Mouse (Mus musculus) lung, embryonic 16.5 days (tissue): ENCODE results near the gene Hnf1b. TPM values are rescaled to one million over a fixed set of nuclear protein-coding genes. Genes with fewer than 3 reads are reported as not detected.
A peak's percentile ranks its signal among the peaks of the same experiment; 100 is the strongest.

Experiments used
- ATAC-seq: fragments of 200-750 bp; cut with Nextera tagmentation; 2 replicates; pipeline ENCODE4 v1.8.0; 2017; ENCODE audit warnings: low read depth, mild to moderate bottlenecking, moderate library complexity
- H3K27ac ChIP-seq: fragments of 300-500 bp; sonication (generic); 2 replicates; pipeline ENCODE4 v1.5.1; 2014; ENCODE audit warnings: mild to moderate bottlenecking, control low read depth, low read length
- H3K27me3 ChIP-seq: fragments of 300-500 bp; sonication (generic); 2 replicates; pipeline ENCODE4 v1.6.1; 2014; ENCODE audit warnings: low read depth, low read length, mixed read lengths; ENCODE audit not compliant: control insufficient read depth, insufficient read depth
- H3K36me3 ChIP-seq: fragments of 300-500 bp; sonication (generic); 2 replicates; pipeline ENCODE4 v1.6.1; 2014; ENCODE audit warnings: low read length; ENCODE audit not compliant: control insufficient read depth, insufficient read depth
- H3K4me1 ChIP-seq: fragments of 300-500 bp; sonication (generic); replicated peaks from 2 replicates; pipeline ENCODE4 v1.6.1; 2014; ENCODE audit warnings: low read length, mixed read lengths; ENCODE audit not compliant: control insufficient read depth, insufficient read depth
- H3K4me2 ChIP-seq: fragments of 300-500 bp; sonication (generic); 2 replicates; pipeline ENCODE4 v1.6.1; 2014; ENCODE audit warnings: low read depth, low read length, control low read depth
- H3K4me3 ChIP-seq: fragments of 300-500 bp; sonication (generic); 2 replicates; pipeline ENCODE4 v1.5.1; 2014; ENCODE audit warnings: mild to moderate bottlenecking, low read length, control low read depth
- H3K9ac ChIP-seq: fragments of 300-500 bp; sonication (generic); 2 replicates; pipeline ENCODE4 v1.6.1; 2014; ENCODE audit warnings: low read length, control low read depth
- H3K9me3 ChIP-seq: fragments of 300-500 bp; sonication (generic); 2 replicates; pipeline ENCODE4 v1.6.1; 2016; ENCODE audit warnings: low read length; ENCODE audit not compliant: control insufficient read depth
- WGBS: fragments of 180-500 bp; shearing (Covaris S2); extraction: QIAGEN DNeasy Blood & Tissue Kit; methylation state at CpG from one replicate; pipeline ENCODE4 v1.1.7; 2014; 5-methylcytosine and 5-hydroxymethylcytosine counted together
- polyA plus RNA-seq: library from polyadenylated mRNA; unstranded; fragments of >200 nt; fragmentation: Nextera tagmentation; extraction: Ambion mirVana; gene quantifications from 2 replicates; pipeline ENCODE4 v1.2.1, GENCODE M21; 2015

Gene Hnf1b
- polyA plus RNA-seq: 9.1 and 11.7 TPM in 2 replicates

GRCm38 (mm10) chr11:83849529-83850335 is at the start of gene Hnf1b:
Hnf1b (plus strand) TSS chr11:83850063.
- Histone ChIP-seq H3K4me2 (peak within 1 kb of the TSS; percentile 54), H3K9me3 (no peaks in the 10 kb centered on the region), H3K9ac (peak within 1 kb of the TSS; percentile 80), H3K4me3 (peak within 1 kb of the TSS; percentile 58), H3K27ac (peak within 1 kb of the TSS; percentile 91), H3K27me3 (peaks cover 31% of the 10 kb centered on the region), H3K36me3 (no peaks in the 10 kb centered on the region), H3K4me1 (no peaks in the 10 kb centered on the region)
- peak; percentile 39 for ATAC-seq
- WGBS: 3% methylated on average over 33 of the region's 36 CpGs

GRCm38 (mm10) chr11:83802166-83802565 is 47.7 kb upstream of the Hnf1b start:
- Histone ChIP-seq H3K4me2 (no peak overlapping the region), H3K9ac (no peak overlapping the region), H3K4me3 (no peak overlapping the region), H3K9me3 (no peaks in the 10 kb centered on the region), H3K36me3 (no peaks in the 10 kb centered on the region), H3K4me1 (peaks cover 4% of the 10 kb centered on the region; the same call in 1 of the 2 replicates), H3K27me3 (no peaks in the 10 kb centered on the region), H3K27ac (no peak overlapping the region)
- WGBS: 64% methylated on average over 8 of the region's 8 CpGs
- ATAC-seq: no peak

GRCm38 (mm10) chr11:83802581-83802980 is 47.3 kb upstream of the Hnf1b start:
- Histone ChIP-seq H3K4me1 (peaks cover 4% of the 10 kb centered on the region; the same call in 1 of the 2 replicates), H3K27ac (no peak overlapping the region), H3K4me2 (no peak overlapping the region), H3K4me3 (no peak overlapping the region), H3K9me3 (no peaks in the 10 kb centered on the region), H3K9ac (no peak overlapping the region), H3K27me3 (no peaks in the 10 kb centered on the region), H3K36me3 (no peaks in the 10 kb centered on the region)
- ATAC-seq: no peak
- WGBS: 81% methylated on average over 4 of the region's 4 CpGs

GRCm38 (mm10) chr11:83810441-83810840 is 39.4 kb upstream of the Hnf1b start:
- ATAC-seq: no peak
- WGBS: 86% methylated on average over 8 of the region's 8 CpGs

GRCm38 (mm10) chr11:83815191-83815590 is 34.7 kb upstream of the Hnf1b start:
- no peaks in the 10 kb centered on the region for H3K9me3 ChIP-seq
- WGBS: 47% methylated on average over 5 of the region's 5 CpGs
- peaks cover 6% of the 10 kb centered on the region; the same call in 1 of the 2 replicates for H3K4me1 ChIP-seq
- H3K4me3 ChIP-seq: no peak overlapping the region
- peak overlapping the region; percentile 56; the same call in 1 of the 2 replicates for H3K27ac ChIP-seq
- peak overlapping the region; percentile 13 for H3K4me2 ChIP-seq
- H3K9ac ChIP-seq: no peak overlapping the region
- peak; percentile 50; the same call in 1 of the 2 replicates for ATAC-seq
- no peaks in the 10 kb centered on the region for H3K27me3 ChIP-seq
- no peaks in the 10 kb centered on the region for H3K36me3 ChIP-seq

More at GRCm38 (mm10) chr11:83810441-83810840, 39.4 kb upstream of the Hnf1b start:
- Histone ChIP-seq H3K27ac (no peak overlapping the region), H3K9me3 (no peaks in the 10 kb centered on the region), H3K4me3 (no peak overlapping the region), H3K9ac (no peak overlapping the region), H3K4me2 (no peak overlapping the region), H3K36me3 (no peaks in the 10 kb centered on the region), H3K4me1 (no peaks in the 10 kb centered on the region; the same call in 1 of the 2 replicates), H3K27me3 (no peaks in the 10 kb centered on the region)

GRCm38 (mm10) chr11:83815628-83816027 is 34.2 kb upstream of the Hnf1b start:
- 11% methylated on average over 9 of the region's 9 CpGs for WGBS
- no peak for ATAC-seq
- Histone ChIP-seq H3K4me3 (no peak overlapping the region), H3K4me2 (no peak overlapping the region; the same call in 1 of the 2 replicates), H3K27ac (no peak overlapping the region), H3K36me3 (no peaks in the 10 kb centered on the region), H3K9ac (no peak overlapping the region), H3K9me3 (no peaks in the 10 kb centered on the region), H3K4me1 (peaks cover 6% of the 10 kb centered on the region; the same call in 1 of the 2 replicates), H3K27me3 (no peaks in the 10 kb centered on the region)

GRCm38 (mm10) chr11:83817048-83817447 is 32.8 kb upstream of the Hnf1b start:
- Histone ChIP-seq H3K36me3 (no peaks in the 10 kb centered on the region), H3K9ac (no peak overlapping the region), H3K4me3 (no peak overlapping the region), H3K27me3 (no peaks in the 10 kb centered on the region), H3K4me1 (peaks cover 6% of the 10 kb centered on the region; the same call in 1 of the 2 replicates), H3K4me2 (no peak overlapping the region), H3K9me3 (no peaks in the 10 kb centered on the region), H3K27ac (no peak overlapping the region)
- no peak for ATAC-seq
- 59% methylated on average over 6 of the region's 6 CpGs for WGBS

- H3K9me3 ChIP-seq: no peaks in the 10 kb centered on the region
- no peak overlapping the region for H3K27ac ChIP-seq
- H3K36me3 ChIP-seq: no peaks in the 10 kb centered on the region
- H3K4me2 ChIP-seq: no peak overlapping the region
- H3K4me1 ChIP-seq: peaks cover 6% of the 10 kb centered on the region; the same call in 1 of the 2 replicates
- ATAC-seq: no peak
- WGBS: 37% methylated on average over 4 of the region's 4 CpGs
- H3K9ac ChIP-seq: no peak overlapping the region
- H3K4me3 ChIP-seq: no peak overlapping the region
- no peaks in the 10 kb centered on the region for H3K27me3 ChIP-seq
Observed at GRCm38 (mm10) chr11:83817994-83818393, 31.9 kb upstream of the Hnf1b start.

GRCm38 (mm10) chr11:83818591-83819127 is 31.2 kb upstream of the Hnf1b start:
- 52% methylated on average over 9 of the region's 9 CpGs for WGBS
- Histone ChIP-seq H3K27me3 (no peaks in the 10 kb centered on the region), H3K27ac (no peak overlapping the region), H3K36me3 (no peaks in the 10 kb centered on the region), H3K9ac (no peak overlapping the region), H3K4me1 (peaks cover 6% of the 10 kb centered on the region; the same call in 1 of the 2 replicates), H3K9me3 (no peaks in the 10 kb centered on the region), H3K4me2 (no peak overlapping the region), H3K4me3 (no peak overlapping the region)
- ATAC-seq: no peak
